Comparison of ENCODE assay signal across 20 mouse cellular contexts in genomic region chr7:122344656-122345055, GRCm38 (mm10). TPM values are rescaled to one million over a fixed set of nuclear protein-coding genes. Genes with fewer than 3 reads are reported as not detected.
DNase-seq lines count a peak whose midpoint lies in the region; ATAC-seq and TF ChIP-seq lines count a peak whose summit lies in the region.
"Had no signal": no experiment of that assay in that cellular context is flagged by ENCODE, and none has a peak within 500 bp of the region (broad histone marks: within the 10 kb centered on the region; RNA-seq: fewer than 3 reads in every experiment).

No protein-coding gene starts in this region.

- no peak for TF ChIP-seq EP300 in CH12.LX (IDR thresholded peaks at IDR 0.05; ENCODE audit: low read length)

- H3K36me3 ChIP-seq in forebrain, postnatal 0 days (ENCODE audit: insufficient read depth) = no peaks in the 10 kb centered on the region
- H3K36me3 ChIP-seq in forebrain, embryonic 13.5 days (ENCODE audit: poor library complexity, severe bottlenecking) = no peaks in the 10 kb centered on the region
- H3K36me3 ChIP-seq in lung, embryonic 15.5 days = no peaks in the 10 kb centered on the region
- H3K36me3 ChIP-seq in CH12.LX (replicated peaks in 1 of 2; ENCODE audit: control insufficient read depth in 1 of 2, insufficient read depth in 1 of 2, low read length in 1 of 2) = peaks cover 40 to 88% of the 10 kb centered on the region in 2 experiments
- H3K36me3 ChIP-seq: embryonic facial prominence, embryonic 12.5 days; forebrain, embryonic 10.5 days; limb, embryonic 12.5 days; liver, embryonic 15.5 days; midbrain, embryonic 10.5 days had no signal

- H3K9ac ChIP-seq in forebrain, postnatal 0 days = no peak overlapping the region
- no peak overlapping the region for H3K9ac ChIP-seq in forebrain, embryonic 13.5 days
- no peak overlapping the region for H3K9ac ChIP-seq in lung, embryonic 15.5 days
- no peak overlapping the region for H3K9ac ChIP-seq in CH12.LX (ENCODE audit: insufficient read depth, low read depth)
- H3K9ac ChIP-seq: embryonic facial prominence, embryonic 12.5 days; limb, embryonic 12.5 days; liver, embryonic 15.5 days had no signal

- TF ChIP-seq CTCF in forebrain, postnatal 0 days (IDR thresholded peaks at IDR 0.05; ENCODE audit: low read depth) = no peak
- TF ChIP-seq CTCF in CH12.LX (conservative IDR thresholded peaks at IDR 0.05 in 1 of 2, IDR thresholded peaks at IDR 0.05 in 1 of 2; ENCODE audit: low read depth in 2 of 2, low read length in 2 of 2) = no peak

- no peak for DNase-seq in forebrain, postnatal 0 days
- no peak for DNase-seq in lung, postnatal 36 days
- DNase-seq in CH12.LX (ENCODE audit: extremely low read depth) = no peak
- peak; percentile 16 to 59 for DNase-seq in lung, postnatal 4 days
- DNase-seq in thymus, postnatal 4 days = no peak
- DNase-seq: B cell, adult 2 months; cerebellum, adult 11 months; gastrocnemius, adult 2 months; heart, postnatal 14 days; kidney, adult 18-20 months; kidney, postnatal 25 days; retina, postnatal 1 day had no signal

- in situ Hi-C loops in CH12.LX (cut with MboI; ENCODE audit: low pct_ligation_motif_present, low pct_unique_long_range_greater_than_20kb, low sequenced_read_pairs) = loop anchor here (5.0 kb wide), 1 partner anchor 43 kb away; no protein-coding TSS in a partner anchor

- TF ChIP-seq RAD21 in CH12.LX (IDR thresholded peaks at IDR 0.05; ENCODE audit: low read depth, low read length) = no peak

- peaks cover 94% of the 10 kb centered on the region for H3K79me2 ChIP-seq in CH12.LX (replicated peaks; ENCODE audit: control insufficient read depth, extremely low read depth, insufficient read depth, poor library complexity, severe bottlenecking)

- no peak overlapping the region for H3K27ac ChIP-seq in forebrain, postnatal 0 days (ENCODE audit: low read depth, low read length)
- no peak overlapping the region for H3K27ac ChIP-seq in forebrain, embryonic 13.5 days
- no peak overlapping the region for H3K27ac ChIP-seq in lung, embryonic 15.5 days
- peak overlapping the region; percentile 19; the same call in 1 of the 2 replicates for H3K27ac ChIP-seq in CH12.LX (ENCODE audit: insufficient read depth, low read depth)
- H3K27ac ChIP-seq: embryonic facial prominence, embryonic 12.5 days; forebrain, embryonic 10.5 days; gastrocnemius, adult 2 months; limb, embryonic 12.5 days; liver, embryonic 15.5 days; midbrain, embryonic 10.5 days had no signal

- H3K27me3 ChIP-seq in forebrain, postnatal 0 days (ENCODE audit: insufficient read depth, low read length) = no peaks in the 10 kb centered on the region
- H3K27me3 ChIP-seq in forebrain, embryonic 13.5 days = no peaks in the 10 kb centered on the region
- no peaks in the 10 kb centered on the region for H3K27me3 ChIP-seq in lung, embryonic 15.5 days
- H3K27me3 ChIP-seq in CH12.LX (replicated peaks) = no peaks in the 10 kb centered on the region
- H3K27me3 ChIP-seq: embryonic facial prominence, embryonic 12.5 days; liver, embryonic 15.5 days had no signal

- TF ChIP-seq POLR2A in CH12.LX (IDR thresholded peaks at IDR 0.05; ENCODE audit: low read depth, low read length) = no peak

- H3K4me2 ChIP-seq in forebrain, postnatal 0 days (ENCODE audit: low read depth) = no peak overlapping the region
- H3K4me2 ChIP-seq in forebrain, embryonic 13.5 days = no peak overlapping the region
- H3K4me2 ChIP-seq in lung, embryonic 15.5 days = no peak overlapping the region
- H3K4me2 ChIP-seq in CH12.LX (ENCODE audit: insufficient read depth, low read depth, poor library complexity, severe bottlenecking) = no peak overlapping the region
- H3K4me2 ChIP-seq: embryonic facial prominence, embryonic 12.5 days; limb, embryonic 12.5 days; liver, embryonic 15.5 days had no signal

- H3K9me3 ChIP-seq in forebrain, postnatal 0 days (ENCODE audit: low read length) = no peaks in the 10 kb centered on the region
- no peaks in the 10 kb centered on the region for H3K9me3 ChIP-seq in forebrain, embryonic 13.5 days (replicated peaks)
- no peaks in the 10 kb centered on the region for H3K9me3 ChIP-seq in lung, embryonic 15.5 days
- H3K9me3 ChIP-seq in CH12.LX (replicated peaks; ENCODE audit: low read length) = no peaks in the 10 kb centered on the region
- H3K9me3 ChIP-seq: embryonic facial prominence, embryonic 12.5 days; forebrain, embryonic 10.5 days; limb, embryonic 12.5 days; liver, embryonic 15.5 days; midbrain, embryonic 10.5 days had no signal

- WGBS in forebrain, postnatal 0 days = 64% methylated on average over 7 of the region's 7 CpGs
- WGBS in forebrain, embryonic 13.5 days = 83% methylated on average over 7 of the region's 7 CpGs
- WGBS in lung, embryonic 15.5 days = 42% methylated on average over 7 of the region's 7 CpGs

- dilution Hi-C loops in CH12.LX (cut with MboI; ENCODE audit: extremely low pct_ligation_motif_present, extremely low pct_unique_long_range_greater_than_20kb, low sequenced_read_pairs) = no loop called here

- H3K4me3 ChIP-seq in forebrain, postnatal 0 days (ENCODE audit: low read depth, low read length) = no peak overlapping the region
- no peak overlapping the region for H3K4me3 ChIP-seq in forebrain, embryonic 13.5 days
- no peak overlapping the region for H3K4me3 ChIP-seq in lung, embryonic 15.5 days
- no peak overlapping the region for H3K4me3 ChIP-seq in CH12.LX (replicated peaks in 1 of 3; ENCODE audit: low read depth in 2 of 3, low read length in 2 of 3, poor library complexity in 1 of 3)
- H3K4me3 ChIP-seq: embryonic facial prominence, embryonic 12.5 days; forebrain, embryonic 10.5 days; gastrocnemius, adult 2 months; limb, embryonic 12.5 days; liver, embryonic 15.5 days; midbrain, embryonic 10.5 days had no signal

- peak; percentile 62 for ATAC-seq in forebrain, postnatal 0 days
- no peak for ATAC-seq in forebrain, embryonic 13.5 days
- ATAC-seq in lung, embryonic 15.5 days (ENCODE audit: borderline replicate concordance, extremely low read depth, low FRiP score, low TSS enrichment) = peak; percentile 54; the same call in 1 of the 2 replicates
- ATAC-seq: hindbrain, embryonic 16.5 days had no signal

- no peaks in the 10 kb centered on the region; the same call in 1 of the 2 replicates for H3K4me1 ChIP-seq in forebrain, postnatal 0 days (ENCODE audit: insufficient read depth)
- H3K4me1 ChIP-seq in forebrain, embryonic 13.5 days = peaks cover 3% of the 10 kb centered on the region; the same call in 1 of the 2 replicates
- H3K4me1 ChIP-seq in lung, embryonic 15.5 days = no peaks in the 10 kb centered on the region
- H3K4me1 ChIP-seq in CH12.LX (ENCODE audit: control insufficient read depth in 1 of 2, insufficient read depth in 2 of 2) = peaks cover 22 to 95% of the 10 kb centered on the region in 2 experiments
- H3K4me1 ChIP-seq: embryonic facial prominence, embryonic 12.5 days; liver, embryonic 15.5 days had no signal

TF ChIP-seq in CH12.LX, 34 proteins besides CTCF, POLR2A, EP300 and RAD21:
- TF ChIP-seq CHD2 (IDR thresholded peaks at IDR 0.05; ENCODE audit: low read length) = no peak
- no peak for TF ChIP-seq MAZ (IDR thresholded peaks at IDR 0.05; ENCODE audit: low read depth, low read length)
- TF ChIP-seq ZC3H11A (IDR thresholded peaks at IDR 0.05; ENCODE audit: low read depth, low read length) = no peak
- no peak for TF ChIP-seq MXI1 (IDR thresholded peaks at IDR 0.05; ENCODE audit: low read depth, low read length)
- TF ChIP-seq GABPA (IDR thresholded peaks at IDR 0.05; ENCODE audit: insufficient replicate concordance, low read depth, low read length) = no peak
- no peak for TF ChIP-seq E2F4 (IDR thresholded peaks at IDR 0.05; ENCODE audit: insufficient replicate concordance, low read depth, low read length)
- no peak for TF ChIP-seq HCFC1 (IDR thresholded peaks at IDR 0.05; ENCODE audit: low read depth, low read length)
- TF ChIP-seq MAFK (IDR thresholded peaks at IDR 0.05; ENCODE audit: insufficient replicate concordance, low read length) = no peak
- no peak for TF ChIP-seq USF2 (conservative IDR thresholded peaks at IDR 0.05; ENCODE audit: low read depth, low read length)
- no peak for TF ChIP-seq CHD1 (IDR thresholded peaks at IDR 0.05; ENCODE audit: low read depth, low read length)
- TF ChIP-seq BHLHE40 (IDR thresholded peaks at IDR 0.05; ENCODE audit: low read depth, low read length) = no peak
- no peak for TF ChIP-seq SMC3 (IDR thresholded peaks at IDR 0.05; ENCODE audit: low read depth, low read length)
- no peak for TF ChIP-seq SIN3A (IDR thresholded peaks at IDR 0.05; ENCODE audit: low read length)
- TF ChIP-seq NELFE (IDR thresholded peaks at IDR 0.05; ENCODE audit: low read depth, low read length) = no peak
- TF ChIP-seq ZKSCAN1 (IDR thresholded peaks at IDR 0.05; ENCODE audit: borderline replicate concordance, low read depth, low read length) = no peak
- no peak for TF ChIP-seq JUND (conservative IDR thresholded peaks at IDR 0.05; ENCODE audit: low read depth, low read length)
- no peak for TF ChIP-seq ZNF384 (IDR thresholded peaks at IDR 0.05; ENCODE audit: low read depth, low read length)
TF ChIP-seq in CH12.LX: peak in this region for 0.

RNA-seq across cellular contexts. Expression of gene Prkcb, which starts 56.1 kb away (rescaled TPM):
- 182 and 207 TPM in 2 replicates for total RNA-seq in forebrain, postnatal 0 days (2014; rRNA removed)
- 91.8 and 145 TPM in 2 replicates for polyA plus RNA-seq in forebrain, postnatal 0 days (2015; fragmentation: Nextera tagmentation; extraction: Ambion mirVana)
- polyA plus RNA-seq in forebrain, embryonic 13.5 days (2015; fragmentation: Nextera tagmentation; extraction: Ambion mirVana) = 22.7 and 27.4 TPM in 2 replicates
- 5.9 and 7.1 TPM in 2 replicates for polyA plus RNA-seq in lung, embryonic 15.5 days (2015; fragmentation: Nextera tagmentation; extraction: Ambion mirVana)
- total RNA-seq in CH12.LX (2012; rRNA removed) (270 and 337 TPM in 2 replicates), CH12.LX (2014; rRNA removed) (289 and 323 TPM in 2 replicates)
- 381 and 463 TPM in 2 replicates for polyA plus RNA-seq in CH12.LX (2012; ENCODE audit: insufficient read length, low read depth)

Comparison
In these comparisons a context has a peak if more than half of its experiments do, and no peak if none do; other contexts are left out.
1. DNase-seq: peak in lung, postnatal 4 days (2 of 2); none in forebrain, postnatal 0 days (single experiment), lung, postnatal 36 days (single experiment), CH12.LX (single experiment) and thymus, postnatal 4 days (single experiment).